In the genomic region with DNA sequence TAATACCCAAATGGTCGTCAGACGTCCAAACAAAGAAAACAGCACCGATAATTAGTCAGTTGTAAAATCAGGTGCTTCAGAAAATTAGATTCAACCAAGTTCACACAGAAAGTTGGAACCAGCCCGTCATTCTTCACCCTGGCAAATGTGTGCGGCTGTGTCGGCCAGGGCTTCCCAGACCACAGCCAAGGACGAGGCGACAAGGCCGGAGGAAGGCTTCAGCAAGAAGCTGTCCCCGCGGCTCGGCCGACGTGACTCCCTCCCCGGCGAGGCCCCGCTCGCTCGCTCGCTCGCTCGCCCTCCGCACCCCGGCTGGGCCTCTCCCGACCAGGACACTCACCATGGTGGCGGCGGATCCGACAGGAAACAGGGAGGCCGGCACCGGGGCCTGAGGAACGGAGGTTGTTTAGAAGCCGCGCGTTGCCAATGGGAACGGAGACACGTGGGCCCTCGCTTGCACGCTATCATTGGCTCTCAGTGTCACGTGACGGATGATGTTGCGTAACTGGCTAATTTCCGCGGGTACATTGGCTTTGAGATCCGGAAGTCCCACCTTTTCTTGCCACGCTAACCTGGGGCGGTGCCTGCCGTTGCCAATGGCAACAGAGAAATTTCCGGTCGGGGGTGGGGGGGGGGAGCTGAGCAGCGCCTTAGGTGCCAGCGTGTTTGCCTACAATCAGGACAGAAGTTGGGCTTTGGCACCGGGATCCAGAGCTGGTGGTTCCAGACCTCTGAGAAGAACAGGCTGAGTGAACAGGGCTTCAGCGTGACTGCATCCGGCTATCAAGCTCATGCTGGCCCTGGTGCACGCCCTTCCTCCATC, we compare ENCODE assay signal across 8 mouse cellular contexts. TPM values are rescaled to one million over a fixed set of nuclear protein-coding genes. Genes with fewer than 3 reads are reported as not detected.
DNase-seq lines count a peak whose midpoint lies in the region; ATAC-seq and TF ChIP-seq lines count a peak whose summit lies in the region.

Gene Lztfl1 (minus strand): TSS at position 512 of the 823 bp plus-strand sequence.

- H3K36me3 ChIP-seq in megakaryocyte, embryonic 14.5 days (replicated peaks; ENCODE audit: low read length): no peaks in the 10 kb centered on the region

- peaks cover 4% of the 10 kb centered on the region for H3K27me3 ChIP-seq in megakaryocyte, embryonic 14.5 days (replicated peaks)

- no peak for TF ChIP-seq CTCF in cortical plate, adult 2 months (IDR thresholded peaks at IDR 0.05; ENCODE audit: extremely low read depth, insufficient read depth, low read length)

- peak within 1 kb of the TSS; percentile 54 for H3K4me3 ChIP-seq in cortical plate, adult 2 months (ENCODE audit: insufficient read depth, low read length)
- peak within 1 kb of the TSS; percentile 97 for H3K4me3 ChIP-seq in megakaryocyte, embryonic 14.5 days (replicated peaks)

- ATAC-seq in activated CD4-positive, CD25-positive, alpha-beta regulatory T cell, adult 4 months: peak; percentile 99

- H3K27ac ChIP-seq in cortical plate, adult 2 months (ENCODE audit: insufficient read depth, low read length): no peak within 1 kb of the TSS

- H3K9me3 ChIP-seq in megakaryocyte, embryonic 14.5 days: no peaks in the 10 kb centered on the region

- H3K4me1 ChIP-seq in cortical plate, adult 2 months (ENCODE audit: control insufficient read depth, insufficient read depth, low read length): peaks cover 4% of the 10 kb centered on the region
- H3K4me1 ChIP-seq in megakaryocyte, embryonic 14.5 days: peaks cover 8% of the 10 kb centered on the region

- DNase-seq in gastrocnemius, adult 8-10 months (ENCODE audit: low spot score in 2 of 2): peak; percentile 92 to 95
- peak; percentile 96 for DNase-seq in hindlimb bud, embryonic 11.5 days (ENCODE audit: extremely low spot score, low read depth, low spot score)
- peak; percentile 86 to 97 for DNase-seq in left cerebral cortex, adult 8-10 months (ENCODE audit: low spot score in 2 of 2)
- peak; percentile 99 for DNase-seq in right cerebral cortex, postnatal 10 days (ENCODE audit: low spot score in 2 of 2)
- peak; percentile 90 for DNase-seq in urinary bladder, postnatal 25 days (ENCODE audit: low spot score)

- peak; percentile 57 for TF ChIP-seq POLR2A in cortical plate, adult 2 months (IDR thresholded peaks at IDR 0.05; ENCODE audit: extremely low read depth, insufficient read depth, low read length)

RNA-seq across cellular contexts. Expression of gene Lztfl1, which starts in this region (rescaled TPM):
- polyA plus RNA-seq in activated CD4-positive, CD25-positive, alpha-beta regulatory T cell, adult 4 months (2017; shearing (Covaris generic)): 10 to 100 TPM; 51.1 to 71.1 TPM
- polyA plus RNA-seq in cortical plate, adult 2 months (2012; rRNA removed): 29.0 and 29.9 TPM in 2 replicates
- total RNA-seq in gastrocnemius, adult 8-10 months (2022): 10 to 100 TPM; 13.1 to 17.7 (median 15.2) TPM
- total RNA-seq in left cerebral cortex, adult 8-10 months (2022): 10 to 100 TPM; 57.7 to 69.4 (median 64.5) TPM
- polyA plus RNA-seq in megakaryocyte, embryonic 14.5 days (2012; ENCODE audit: insufficient read depth, low replicate concordance): 2.3 TPM in 1 of 2 replicates, not detected in the other
